Mouse (Mus musculus): Measurements from ENCODE around the gene Fos. TPM values are rescaled to one million over a fixed set of nuclear protein-coding genes. Genes with fewer than 3 reads are reported as not detected.

The Fos gene
- polyA plus RNA-seq (2012; rRNA removed; ENCODE audit: low replicate concordance), result 32.5 and 34.1 TPM in 2 replicates

GRCm38 (mm10) chr12:85473481-85474297 is at the start of gene Fos:
Gene Fos (plus strand): TSS chr12:85473890.

Other genes starting within 250 kb of the Fos start
- gene Mlh3, start 203.3 kb upstream of the Fos start, polyA plus RNA-seq (2012; rRNA removed; ENCODE audit: low replicate concordance), result 3.1 and 5.8 TPM in 2 replicates
- gene Acyp1, start 185.5 kb upstream of the Fos start, polyA plus RNA-seq (2012; rRNA removed; ENCODE audit: low replicate concordance), result 5.3 and 7.1 TPM in 2 replicates
- gene Zc2hc1c, start 185.3 kb upstream of the Fos start, polyA plus RNA-seq (2012; rRNA removed; ENCODE audit: low replicate concordance), result 0.18 and 0.46 TPM in 2 replicates
- gene Nek9, start 134.5 kb upstream of the Fos start, polyA plus RNA-seq (2012; rRNA removed; ENCODE audit: low replicate concordance), result 26.1 and 36.5 TPM in 2 replicates
- 191 and 335 TPM in 2 replicates for gene Tmed10, start 99.0 kb upstream of the Fos start, polyA plus RNA-seq (2012; rRNA removed; ENCODE audit: low replicate concordance)
- 7.7 and 17.2 TPM in 2 replicates for gene Jdp2, start 125.1 kb downstream of the Fos start, polyA plus RNA-seq (2012; rRNA removed; ENCODE audit: low replicate concordance)
- gene Batf, start 212.8 kb downstream of the Fos start, polyA plus RNA-seq (2012; rRNA removed; ENCODE audit: low replicate concordance), result 6.4 and 16.2 TPM in 2 replicates

Data from mammary gland, adult 2 months (tissue).